Mouse (Mus musculus) midbrain, embryonic 16.5 days (tissue): ENCODE measurements at regions not wholly inside any gene's neighbourhood (a gene's known extent, or its start where the extent isn't known, plus 50 kb on each side); places are given as distances from the start of the nearest gene placed in this dataset.

Experiments
- ATAC-seq: fragments of 200-750 bp; cut with Nextera tagmentation; 2 replicates; pipeline ENCODE4 v1.8.0; 2017; ENCODE audit warnings: moderate TSS enrichment
- H3K27ac ChIP-seq: fragments of 300-500 bp; sonication (generic); 2 replicates; pipeline ENCODE4 v1.5.1; 2014; ENCODE audit warnings: mild to moderate bottlenecking, low read length, mixed read lengths
- H3K27me3 ChIP-seq: fragments of 300-500 bp; sonication (generic); 2 replicates; pipeline ENCODE4 v1.6.1; 2014; ENCODE audit warnings: low read depth, low read length, mixed read lengths; ENCODE audit not compliant: control insufficient read depth, insufficient read depth
- H3K36me3 ChIP-seq: fragments of 300-500 bp; sonication (generic); 2 replicates; pipeline ENCODE4 v1.6.1; 2014; ENCODE audit warnings: mild to moderate bottlenecking, low read length, moderate library complexity, mixed read lengths; ENCODE audit not compliant: control insufficient read depth, insufficient read depth
- H3K4me1 ChIP-seq: fragments of 300-500 bp; sonication (generic); 2 replicates; pipeline ENCODE4 v1.6.1; 2014; ENCODE audit warnings: mild to moderate bottlenecking, low read length, mixed read lengths; ENCODE audit not compliant: control insufficient read depth, insufficient read depth
- H3K4me2 ChIP-seq: fragments of 300-500 bp; sonication (generic); 2 replicates; pipeline ENCODE4 v1.6.1; 2014; ENCODE audit warnings: mild to moderate bottlenecking, low read length, mixed read lengths
- H3K4me3 ChIP-seq: fragments of 300-500 bp; sonication (generic); 2 replicates; pipeline ENCODE4 v1.5.1; 2014; ENCODE audit warnings: low read depth, mild to moderate bottlenecking, low read length, moderate library complexity, mixed read lengths
- H3K9ac ChIP-seq: fragments of 300-500 bp; sonication (generic); 2 replicates; pipeline ENCODE4 v1.6.1; 2014; ENCODE audit warnings: low read depth, low read length, mixed read lengths
- H3K9me3 ChIP-seq: fragments of 300-500 bp; sonication (generic); replicated peaks from 2 replicates; pipeline ENCODE4 v1.6.1; 2014; ENCODE audit warnings: mild to moderate bottlenecking, low read length, mixed read lengths; ENCODE audit not compliant: control insufficient read depth, poor library complexity, severe bottlenecking
- WGBS: fragments of 180-500 bp; shearing (Covaris S2); extraction: QIAGEN DNeasy Blood & Tissue Kit; methylation state at CpG from one replicate; pipeline ENCODE4 v1.1.7; 2014; 5-methylcytosine and 5-hydroxymethylcytosine counted together

- Histone ChIP-seq H3K4me1 (no peaks in the 10 kb centered on the region), H3K27me3 (no peaks in the 10 kb centered on the region), H3K4me3 (no peak overlapping the region), H3K9me3 (no peaks in the 10 kb centered on the region), H3K4me2 (no peak overlapping the region), H3K9ac (no peak overlapping the region), H3K27ac (no peak overlapping the region), H3K36me3 (no peaks in the 10 kb centered on the region)
- ATAC-seq, result no peak
- WGBS, result 77% methylated on average over 3 of the region's 3 CpGs
Observed at GRCm38 (mm10) chr2:9704266-9704665, 176.8 kb upstream of the 4930412O13Rik start.

GRCm38 (mm10) chr2:9709466-9709865 lies 171.6 kb upstream of the 4930412O13Rik start:
- 84% methylated on average over 7 of the region's 7 CpGs for WGBS
- H3K4me2 ChIP-seq, result no peak overlapping the region
- no peak overlapping the region for H3K9ac ChIP-seq
- no peak overlapping the region for H3K4me3 ChIP-seq
- H3K9me3 ChIP-seq, result no peaks in the 10 kb centered on the region
- no peak for ATAC-seq
- no peaks in the 10 kb centered on the region for H3K27me3 ChIP-seq
- H3K4me1 ChIP-seq, result no peaks in the 10 kb centered on the region
- H3K27ac ChIP-seq, result no peak overlapping the region
- H3K36me3 ChIP-seq, result no peaks in the 10 kb centered on the region

- no peak overlapping the region for H3K4me3 ChIP-seq
- ATAC-seq, result no peak
- no peaks in the 10 kb centered on the region for H3K36me3 ChIP-seq
- no peaks in the 10 kb centered on the region for H3K9me3 ChIP-seq
- H3K4me1 ChIP-seq, result no peaks in the 10 kb centered on the region
- H3K27ac ChIP-seq, result no peak overlapping the region
- H3K9ac ChIP-seq, result no peak overlapping the region
- no peak overlapping the region for H3K4me2 ChIP-seq
- 93% methylated on average over 1 of the region's 1 CpGs for WGBS
- no peaks in the 10 kb centered on the region for H3K27me3 ChIP-seq
Observed at GRCm38 (mm10) chr2:9717904-9718303, 163.1 kb upstream of the 4930412O13Rik start.

GRCm38 (mm10) chr2:9733243-9733642 lies 147.8 kb upstream of the 4930412O13Rik start:
- Histone ChIP-seq H3K4me3 (no peak overlapping the region), H3K27me3 (no peaks in the 10 kb centered on the region), H3K4me1 (no peaks in the 10 kb centered on the region), H3K9ac (no peak overlapping the region), H3K27ac (no peak overlapping the region), H3K36me3 (no peaks in the 10 kb centered on the region), H3K9me3 (no peaks in the 10 kb centered on the region), H3K4me2 (no peak overlapping the region)
- ATAC-seq, result no peak
- WGBS, result 87% methylated on average over 7 of the region's 7 CpGs

- H3K9ac ChIP-seq, result no peak overlapping the region
- H3K27me3 ChIP-seq, result no peaks in the 10 kb centered on the region
- H3K4me1 ChIP-seq, result no peaks in the 10 kb centered on the region
- no peak for ATAC-seq
- no peak overlapping the region for H3K27ac ChIP-seq
- no peaks in the 10 kb centered on the region for H3K36me3 ChIP-seq
- H3K4me2 ChIP-seq, result no peak overlapping the region
- WGBS, result 92% methylated on average over 3 of the region's 3 CpGs
- no peak overlapping the region for H3K4me3 ChIP-seq
- H3K9me3 ChIP-seq, result no peaks in the 10 kb centered on the region
Observed at GRCm38 (mm10) chr2:9744181-9744580, 136.9 kb upstream of the 4930412O13Rik start.

- 28% methylated on average over 11 of the region's 11 CpGs for WGBS
- no peak overlapping the region for H3K4me2 ChIP-seq
- H3K27ac ChIP-seq, result no peak overlapping the region
- no peaks in the 10 kb centered on the region for H3K36me3 ChIP-seq
- no peaks in the 10 kb centered on the region for H3K27me3 ChIP-seq
- no peak overlapping the region for H3K4me3 ChIP-seq
- no peak for ATAC-seq
- H3K9me3 ChIP-seq, result no peaks in the 10 kb centered on the region
- no peak overlapping the region for H3K9ac ChIP-seq
- no peaks in the 10 kb centered on the region for H3K4me1 ChIP-seq
Observed at GRCm38 (mm10) chr2:9749829-9750788, 130.9 kb upstream of the 4930412O13Rik start.

GRCm38 (mm10) chr2:9753691-9754090 lies 127.4 kb upstream of the 4930412O13Rik start:
- no peak overlapping the region for H3K4me2 ChIP-seq
- H3K4me1 ChIP-seq, result no peaks in the 10 kb centered on the region
- H3K9ac ChIP-seq, result no peak overlapping the region
- ATAC-seq, result no peak
- H3K27ac ChIP-seq, result no peak overlapping the region
- no peaks in the 10 kb centered on the region for H3K36me3 ChIP-seq
- 91% methylated on average over 7 of the region's 7 CpGs for WGBS
- no peaks in the 10 kb centered on the region for H3K27me3 ChIP-seq
- H3K9me3 ChIP-seq, result no peaks in the 10 kb centered on the region
- H3K4me3 ChIP-seq, result no peak overlapping the region

GRCm38 (mm10) chr2:9754153-9754552 lies 126.9 kb upstream of the 4930412O13Rik start:
- no peak for ATAC-seq
- no peaks in the 10 kb centered on the region for H3K9me3 ChIP-seq
- H3K36me3 ChIP-seq, result no peaks in the 10 kb centered on the region
- no peaks in the 10 kb centered on the region for H3K4me1 ChIP-seq
- no peak overlapping the region for H3K27ac ChIP-seq
- no peaks in the 10 kb centered on the region for H3K27me3 ChIP-seq
- H3K4me2 ChIP-seq, result no peak overlapping the region
- WGBS, result 93% methylated on average over 6 of the region's 6 CpGs
- H3K4me3 ChIP-seq, result no peak overlapping the region
- no peak overlapping the region for H3K9ac ChIP-seq

- Histone ChIP-seq H3K9ac (no peak overlapping the region), H3K4me1 (no peaks in the 10 kb centered on the region), H3K4me3 (no peak overlapping the region), H3K27me3 (no peaks in the 10 kb centered on the region), H3K27ac (no peak overlapping the region), H3K9me3 (no peaks in the 10 kb centered on the region), H3K36me3 (no peaks in the 10 kb centered on the region), H3K4me2 (no peak overlapping the region)
- no peak for ATAC-seq
- WGBS, result 81% methylated on average over 5 of the region's 5 CpGs
Observed at GRCm38 (mm10) chr2:9757770-9758420, 123.2 kb upstream of the 4930412O13Rik start.
